Mouse (Mus musculus): ENCODE results near the gene Gde1.

Gde1 gene

GRCm38 (mm10) chr7:118706488-118706887 lies 910 bp upstream of the Gde1 start:
- DNase-seq (ENCODE audit: low spot score) = no peak

GRCm38 (mm10) chr7:118706051-118706450 lies 473 bp upstream of the Gde1 start:
- no peak for DNase-seq (ENCODE audit: low spot score)

GRCm38 (mm10) chr7:118704001-118704850 lies 1.4 kb downstream of the Gde1 start:
- no peak for DNase-seq (ENCODE audit: low spot score)

- no peak for DNase-seq (ENCODE audit: low spot score)
Measured at GRCm38 (mm10) chr7:118703144-118703561, 2.4 kb downstream of the Gde1 start.

GRCm38 (mm10) chr7:118698882-118699281 lies 6.7 kb downstream of the Gde1 start:
- no peak for DNase-seq (ENCODE audit: low spot score)

- no peak for DNase-seq (ENCODE audit: low spot score)
Measured at GRCm38 (mm10) chr7:118697168-118697567, 8.4 kb downstream of the Gde1 start.

- DNase-seq (ENCODE audit: low spot score) = no peak
Measured at GRCm38 (mm10) chr7:118696146-118696545, 9.4 kb downstream of the Gde1 start.

GRCm38 (mm10) chr7:118691287-118691686 lies 14.3 kb downstream of the Gde1 start:
- no peak for DNase-seq (ENCODE audit: low spot score)

- DNase-seq (ENCODE audit: low spot score) = no peak
Measured at GRCm38 (mm10) chr7:118689088-118689487, 16.5 kb downstream of the Gde1 start.

- peak; percentile 93 for DNase-seq (ENCODE audit: low spot score)
Measured at GRCm38 (mm10) chr7:118688199-118688598, 17.4 kb downstream of the Gde1 start.

- DNase-seq (ENCODE audit: low spot score) = no peak
Measured at GRCm38 (mm10) chr7:118676826-118677225, 28.8 kb downstream of the Gde1 start.

GRCm38 (mm10) chr7:118670142-118670541 lies 35.4 kb downstream of the Gde1 start:
- DNase-seq (ENCODE audit: low spot score) = no peak

- DNase-seq (ENCODE audit: low spot score) = no peak
Measured at GRCm38 (mm10) chr7:118667773-118668172, 37.8 kb downstream of the Gde1 start.

- no peak for DNase-seq (ENCODE audit: low spot score)
Measured at GRCm38 (mm10) chr7:118656730-118657129, 48.8 kb downstream of the Gde1 start.

- no peak for DNase-seq (ENCODE audit: low spot score)
Measured at GRCm38 (mm10) chr7:118652572-118653295, 52.8 kb downstream of the Gde1 start.

GRCm38 (mm10) chr7:118650891-118651290 lies 54.7 kb downstream of the Gde1 start:
- DNase-seq (ENCODE audit: low spot score) = no peak

GRCm38 (mm10) chr7:118650119-118650518 lies 55.5 kb downstream of the Gde1 start:
- DNase-seq (ENCODE audit: low spot score) = no peak

GRCm38 (mm10) chr7:118649328-118649727 lies 56.2 kb downstream of the Gde1 start:
- DNase-seq (ENCODE audit: low spot score) = no peak

GRCm38 (mm10) chr7:118646237-118646636 lies 59.3 kb downstream of the Gde1 start:
- no peak for DNase-seq (ENCODE audit: low spot score)
